Mouse (Mus musculus): ENCODE measurements around the gene Traf2. TPM values are rescaled to one million over a fixed set of nuclear protein-coding genes. Genes with fewer than 3 reads are reported as not detected.

Traf2 gene
- polyA plus RNA-seq, 1 experiment from 2014 or later: 40.1 TPM

GRCm38 (mm10) chr2:25469969-25470368 lies 76.8 kb downstream of the Traf2 start, which contains the start of gene Ptgds:
Gene Ptgds, minus strand, starts transcription at chr2:25470046.
- DNase-seq (ENCODE audit: low spot score): no peak
- no peak within 1 kb of the TSS for H3K4me3 ChIP-seq
- H3K27me3 ChIP-seq (replicated peaks; ENCODE audit: low read depth, poor library complexity, severe bottlenecking): no peaks in the 10 kb centered on the region
- 62% methylated on average over 6 of the region's 6 CpGs for WGBS
- no peaks in the 10 kb centered on the region for H3K9me3 ChIP-seq
- H3K4me1 ChIP-seq: peaks cover 22% of the 10 kb centered on the region
- no peaks in the 10 kb centered on the region for H3K36me3 ChIP-seq (replicated peaks)
- no peak within 1 kb of the TSS for H3K27ac ChIP-seq (replicated peaks)

GRCm38 (mm10) chr2:25468962-25469915 lies 77.5 kb downstream of the Traf2 start:
- no peak overlapping the region for H3K4me3 ChIP-seq
- no peak for DNase-seq (ENCODE audit: low spot score)
- peaks cover 22% of the 10 kb centered on the region for H3K4me1 ChIP-seq
- 82% methylated on average over 10 of the region's 10 CpGs for WGBS
- no peak overlapping the region for H3K27ac ChIP-seq (replicated peaks)
- no peaks in the 10 kb centered on the region for H3K27me3 ChIP-seq (replicated peaks; ENCODE audit: low read depth, poor library complexity, severe bottlenecking)
- no peaks in the 10 kb centered on the region for H3K9me3 ChIP-seq
- H3K36me3 ChIP-seq (replicated peaks): no peaks in the 10 kb centered on the region

Other genes starting within 250 kb of the Traf2 start
- gene Grin1, start 227.8 kb downstream of the Traf2 start, polyA plus RNA-seq (2016; fragmentation: Nextera tagmentation; extraction: Ambion mirVana): 0.89 and 1.4 TPM in 2 replicates
- 50.4 and 51.9 TPM in 2 replicates for gene Man1b1, start 214.6 kb downstream of the Traf2 start, polyA plus RNA-seq (2016; fragmentation: Nextera tagmentation; extraction: Ambion mirVana)
- gene Dpp7, start 190.6 kb downstream of the Traf2 start, polyA plus RNA-seq (2016; fragmentation: Nextera tagmentation; extraction: Ambion mirVana): 17.0 and 18.0 TPM in 2 replicates
- 8.5 and 11.4 TPM in 2 replicates for gene Uap1l1, start 181.3 kb downstream of the Traf2 start, polyA plus RNA-seq (2016; fragmentation: Nextera tagmentation; extraction: Ambion mirVana)
- 73.6 and 74.6 TPM in 2 replicates for gene Sapcd2, start 174.6 kb downstream of the Traf2 start, polyA plus RNA-seq (2016; fragmentation: Nextera tagmentation; extraction: Ambion mirVana)
- gene Entpd2, start 151.1 kb downstream of the Traf2 start, polyA plus RNA-seq (2016; fragmentation: Nextera tagmentation; extraction: Ambion mirVana): 0.14 TPM in 1 of 2 replicates, not detected in the other
- gene Npdc1, start 147.6 kb downstream of the Traf2 start, polyA plus RNA-seq (2016; fragmentation: Nextera tagmentation; extraction: Ambion mirVana): 38.3 and 40.3 TPM in 2 replicates
- not detected in 2 replicates for gene Fut7, start 123.7 kb downstream of the Traf2 start, polyA plus RNA-seq (2016; fragmentation: Nextera tagmentation; extraction: Ambion mirVana)
- gene Abca2, start 118.2 kb downstream of the Traf2 start, polyA plus RNA-seq (2016; fragmentation: Nextera tagmentation; extraction: Ambion mirVana): 4.3 and 5.6 TPM in 2 replicates
- 0.60 and 1.4 TPM in 2 replicates for gene Clic3, start 90.1 kb downstream of the Traf2 start, polyA plus RNA-seq (2016; fragmentation: Nextera tagmentation; extraction: Ambion mirVana)
- gene Paxx, start 85.8 kb downstream of the Traf2 start, polyA plus RNA-seq (2016; fragmentation: Nextera tagmentation; extraction: Ambion mirVana): 15.8 and 16.0 TPM in 2 replicates
- 0.18 TPM in 1 of 2 replicates, not detected in the other for gene Ptgds, start 76.9 kb downstream of the Traf2 start, polyA plus RNA-seq (2016; fragmentation: Nextera tagmentation; extraction: Ambion mirVana)
- not detected in 2 replicates for gene Lcn12, start 53.0 kb downstream of the Traf2 start, polyA plus RNA-seq (2016; fragmentation: Nextera tagmentation; extraction: Ambion mirVana)
- 87.9 and 92.2 TPM in 2 replicates for gene Fbxw5, start 46.2 kb downstream of the Traf2 start, polyA plus RNA-seq (2016; fragmentation: Nextera tagmentation; extraction: Ambion mirVana)
- 6.1 and 6.7 TPM in 2 replicates for gene C8g, start 45.2 kb downstream of the Traf2 start, polyA plus RNA-seq (2016; fragmentation: Nextera tagmentation; extraction: Ambion mirVana)
- 310 and 316 TPM in 2 replicates for gene Edf1, start 10.9 kb upstream of the Traf2 start, polyA plus RNA-seq (2016; fragmentation: Nextera tagmentation; extraction: Ambion mirVana)
- gene Mamdc4, start 27.9 kb upstream of the Traf2 start, polyA plus RNA-seq (2016; fragmentation: Nextera tagmentation; extraction: Ambion mirVana): 1.9 and 7.7 TPM in 2 replicates
- gene Phpt1, start 28.3 kb upstream of the Traf2 start, polyA plus RNA-seq (2016; fragmentation: Nextera tagmentation; extraction: Ambion mirVana): 146 and 155 TPM in 2 replicates
- gene Ajm1, start 34.8 kb upstream of the Traf2 start, polyA plus RNA-seq (2016; fragmentation: Nextera tagmentation; extraction: Ambion mirVana): 0.05 and 0.16 TPM in 2 replicates
- gene Rabl6, start 61.6 kb upstream of the Traf2 start, polyA plus RNA-seq (2016; fragmentation: Nextera tagmentation; extraction: Ambion mirVana): 77.1 and 78.2 TPM in 2 replicates
- 0.10 and 0.11 TPM in 2 replicates for gene Ccdc183, start 70.7 kb upstream of the Traf2 start, polyA plus RNA-seq (2016; fragmentation: Nextera tagmentation; extraction: Ambion mirVana)
- gene Tmem141, start 75.1 kb upstream of the Traf2 start, polyA plus RNA-seq (2016; fragmentation: Nextera tagmentation; extraction: Ambion mirVana): 16.6 and 17.2 TPM in 2 replicates
- 0.49 and 0.57 TPM in 2 replicates for gene Fcna, start 81.1 kb upstream of the Traf2 start, polyA plus RNA-seq (2016; fragmentation: Nextera tagmentation; extraction: Ambion mirVana)
- 0.24 TPM in 1 of 2 replicates, not detected in the other for gene Lcn8, start 106.2 kb upstream of the Traf2 start, polyA plus RNA-seq (2016; fragmentation: Nextera tagmentation; extraction: Ambion mirVana)
- gene Lcn5, start 111.0 kb upstream of the Traf2 start, polyA plus RNA-seq (2016; fragmentation: Nextera tagmentation; extraction: Ambion mirVana): not detected in 2 replicates
- gene Lcn6, start 129.8 kb upstream of the Traf2 start, polyA plus RNA-seq (2016; fragmentation: Nextera tagmentation; extraction: Ambion mirVana): not detected in 2 replicates
- gene Lcn10, start 135.8 kb upstream of the Traf2 start, polyA plus RNA-seq (2016; fragmentation: Nextera tagmentation; extraction: Ambion mirVana): not detected in 2 replicates
- gene Obp2a, start 153.1 kb upstream of the Traf2 start, polyA plus RNA-seq (2016; fragmentation: Nextera tagmentation; extraction: Ambion mirVana): not detected in 2 replicates
- 80.3 and 82.0 TPM in 2 replicates for gene Bmyc, start 159.8 kb upstream of the Traf2 start, polyA plus RNA-seq (2016; fragmentation: Nextera tagmentation; extraction: Ambion mirVana)
- not detected in 2 replicates for gene Obp2b, start 190.1 kb upstream of the Traf2 start, polyA plus RNA-seq (2016; fragmentation: Nextera tagmentation; extraction: Ambion mirVana)
- gene Lcn3, start 218.6 kb upstream of the Traf2 start, polyA plus RNA-seq (2016; fragmentation: Nextera tagmentation; extraction: Ambion mirVana): not detected in 2 replicates
- not detected in 2 replicates for gene Lcn11, start 230.1 kb upstream of the Traf2 start, polyA plus RNA-seq (2016; fragmentation: Nextera tagmentation; extraction: Ambion mirVana)
- not detected in 2 replicates for gene Gm13539, start 235.3 kb upstream of the Traf2 start, polyA plus RNA-seq (2016; fragmentation: Nextera tagmentation; extraction: Ambion mirVana)

All from embryonic facial prominence, embryonic 10.5 days (tissue).